Mouse (Mus musculus): ENCODE results near the gene Il21r.

DNA sequence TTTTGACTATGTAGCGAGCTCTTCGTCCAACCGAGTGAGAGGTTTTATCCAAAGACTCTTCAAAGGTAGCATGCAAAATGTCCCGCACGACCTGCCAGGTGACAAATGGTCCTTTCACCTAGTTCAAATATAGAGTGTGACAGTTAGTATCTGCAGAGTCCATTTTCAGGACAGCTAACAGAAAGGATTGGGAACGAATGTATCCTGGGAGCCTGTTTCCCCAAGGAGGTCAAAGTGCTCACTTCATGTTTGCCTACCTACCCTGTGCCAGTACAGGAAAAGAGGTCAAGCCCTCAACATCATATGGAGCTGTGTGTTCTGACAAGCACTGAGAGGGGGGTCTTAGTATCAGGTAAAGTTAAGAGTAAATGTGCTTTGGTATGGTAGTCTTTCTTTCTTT, 54.3 kb downstream of the Il21r start:
- TF ChIP-seq CTCF (IDR thresholded peaks at IDR 0.05; ENCODE audit: insufficient read depth, low read length) (no peak), POLR2A (IDR thresholded peaks at IDR 0.05; ENCODE audit: borderline replicate concordance, extremely low read depth, low read depth, low read length) (no peak)
